Mouse (Mus musculus): ENCODE data around the gene Trim42. TPM values are rescaled to one million over a fixed set of nuclear protein-coding genes. Genes with fewer than 3 reads are reported as not detected.

Trim42 gene
- polyA plus RNA-seq (2012; rRNA removed), result not detected in 2 replicates

DNA sequence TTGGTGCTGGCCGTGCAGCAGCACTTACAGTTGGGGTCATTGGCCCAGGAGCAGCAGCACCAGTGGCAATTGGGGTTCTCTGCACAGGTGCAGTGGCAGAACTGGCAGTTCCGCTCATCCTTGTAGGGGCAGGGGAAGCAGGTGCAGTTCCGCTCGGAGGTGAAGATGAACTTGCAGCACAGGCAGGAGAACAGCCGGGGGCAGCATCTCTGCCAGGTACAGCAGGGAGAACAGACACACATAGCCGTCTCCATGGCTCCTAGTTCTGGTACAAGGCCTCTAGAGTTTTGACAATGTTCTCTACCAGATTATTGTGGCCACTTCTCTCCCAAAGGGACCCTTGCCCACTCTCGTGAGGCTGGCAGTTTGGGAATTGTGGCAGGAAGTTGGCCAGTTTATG is at the start of gene Trim42:
TSS of gene Trim42 (minus strand) at position 368 of the 400 bp plus-strand sequence.

All from liver, embryonic 18 days (tissue).